Mouse (Mus musculus) heart, embryonic 15.5 days (tissue): ENCODE results near the gene Swi5. TPM values are rescaled to one million over a fixed set of nuclear protein-coding genes. Genes with fewer than 3 reads are reported as not detected.
"Not testable (repeated sequence)": the region's sequence is repeated elsewhere in the genome, so short reads cannot be mapped to it uniquely, and the experiment has no call there.

Experiments used
- ATAC-seq: fragments of 200-750 bp; cut with Nextera tagmentation; replicated peaks from 2 replicates; pipeline ENCODE4 v1.8.0; 2017; ENCODE audit warnings: low read depth, moderate TSS enrichment; ENCODE audit not compliant: insufficient number of reproducible peaks, insufficient read depth, low FRiP score
- H3K27ac ChIP-seq: fragments of 300-500 bp; sonication (generic); 2 replicates; pipeline ENCODE4 v1.5.1; 2015; ENCODE audit warnings: mild to moderate bottlenecking, inconsistent platforms
- H3K27me3 ChIP-seq: fragments of 300-500 bp; sonication (generic); 2 replicates; pipeline ENCODE4 v1.6.1; 2015; ENCODE audit warnings: inconsistent platforms
- H3K36me3 ChIP-seq: fragments of 300-500 bp; sonication (generic); 2 replicates; pipeline ENCODE4 v1.6.1; 2015; ENCODE audit warnings: mild to moderate bottlenecking, inconsistent platforms
- H3K4me1 ChIP-seq: fragments of 300-500 bp; sonication (generic); replicated peaks from 2 replicates; pipeline ENCODE4 v1.6.1; 2015; ENCODE audit warnings: inconsistent platforms
- H3K4me2 ChIP-seq: fragments of 300-500 bp; sonication (generic); 2 replicates; pipeline ENCODE4 v1.6.1; 2015; ENCODE audit warnings: inconsistent platforms, mild to moderate bottlenecking, moderate library complexity
- H3K4me3 ChIP-seq: fragments of 300-500 bp; sonication (generic); 2 replicates; pipeline ENCODE4 v1.5.1; 2015; ENCODE audit warnings: mild to moderate bottlenecking, inconsistent platforms
- H3K9ac ChIP-seq: fragments of 300-500 bp; sonication (generic); 2 replicates; pipeline ENCODE4 v1.6.1; 2015; ENCODE audit warnings: mild to moderate bottlenecking, inconsistent platforms
- H3K9me3 ChIP-seq: fragments of 300-500 bp; sonication (generic); replicated peaks from 2 replicates; pipeline ENCODE4 v1.6.1; 2016; ENCODE audit warnings: inconsistent platforms
- WGBS: fragments of 180-500 bp; shearing (Covaris S2); methylation state at CpG from one replicate; pipeline ENCODE4 v1.1.7; 2015; ENCODE audit warnings: mixed read lengths; 5-methylcytosine and 5-hydroxymethylcytosine counted together
- polyA plus RNA-seq: library from polyadenylated mRNA; unstranded; fragments of >200 nt; fragmentation: Nextera tagmentation; extraction: Ambion mirVana; gene quantifications from 2 replicates; pipeline ENCODE4 v1.2.1, GENCODE M21; 2015

The Swi5 gene
- polyA plus RNA-seq, 1 experiment from 2014 or later, result 275 TPM

DNA sequence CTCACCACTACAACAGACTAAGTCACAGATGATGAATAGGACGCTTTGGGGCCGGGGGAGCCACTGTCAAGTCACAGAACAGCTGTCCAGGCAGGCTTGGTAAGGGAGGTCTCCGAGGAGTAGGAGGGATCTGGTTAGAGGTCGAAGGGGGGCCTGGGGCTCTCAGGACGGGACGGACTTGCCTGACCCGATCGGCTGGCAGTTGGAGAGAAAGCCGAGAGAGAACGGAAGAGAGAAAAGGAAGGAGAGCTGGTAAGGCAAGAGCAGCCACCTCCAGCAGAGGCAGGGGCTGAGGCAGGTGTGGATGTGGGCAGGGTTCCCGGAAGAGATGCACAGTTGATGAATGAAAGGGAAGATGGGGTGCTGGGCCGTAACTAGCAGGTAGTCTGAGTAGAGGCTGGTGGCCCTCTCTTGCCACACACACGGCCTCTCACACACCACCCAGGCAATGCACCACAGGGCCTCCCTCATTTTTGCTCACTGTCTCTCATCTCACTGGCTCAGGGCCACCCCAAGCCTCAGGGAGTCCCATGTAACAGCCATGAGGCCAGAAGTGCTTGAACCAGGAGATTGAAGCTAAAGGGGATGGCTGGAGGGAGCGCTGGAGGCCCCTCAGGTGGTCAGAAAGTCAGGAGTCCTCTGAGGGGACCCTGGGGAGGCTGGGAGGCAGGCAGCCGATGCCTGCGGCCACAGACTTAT is 21.1 kb upstream of the Swi5 start:
- peaks cover 26% of the 10 kb centered on the region for H3K4me1 ChIP-seq

DNA sequence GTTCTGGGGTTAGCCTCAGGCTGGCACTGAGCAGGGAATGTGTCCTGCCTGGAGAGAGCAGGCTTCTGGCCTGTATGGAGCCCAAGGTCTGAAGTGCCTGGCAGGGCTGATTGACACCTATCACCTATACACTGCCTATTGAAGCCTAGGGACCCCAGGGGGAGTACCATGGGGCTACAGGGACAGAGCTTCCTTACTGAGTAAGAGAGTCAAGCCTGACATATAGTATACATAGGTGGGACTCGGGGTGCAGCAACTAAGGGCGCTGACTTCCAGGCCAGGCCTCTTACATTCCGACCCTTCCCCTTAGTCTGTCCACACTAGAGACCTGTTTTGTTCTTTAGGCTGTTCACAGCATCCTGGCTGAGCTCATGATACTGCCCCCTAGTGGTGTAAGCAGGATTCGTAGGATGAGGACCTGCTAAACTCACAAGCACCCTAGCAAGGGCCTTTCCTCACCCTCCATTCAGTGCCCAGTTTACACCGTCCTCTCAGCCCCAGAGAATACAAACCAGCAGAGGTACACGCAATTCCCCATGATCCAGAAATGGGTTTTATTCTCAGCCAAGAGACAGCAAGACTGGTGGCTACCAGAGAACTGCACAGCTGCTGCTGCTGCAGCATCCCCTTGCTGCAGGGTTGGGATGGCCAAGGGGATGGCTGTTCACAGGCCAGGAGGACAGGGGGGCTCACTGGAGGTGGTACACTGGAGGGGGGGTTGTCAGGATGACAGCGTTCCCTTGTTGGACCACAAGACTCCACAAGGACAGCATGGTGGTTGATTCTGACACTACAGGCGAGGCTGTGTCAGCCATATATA is 20.3 kb upstream of the Swi5 start:
- peaks cover 26% of the 10 kb centered on the region for H3K4me1 ChIP-seq
- H3K4me3 ChIP-seq, result no peak overlapping the region
- no peak overlapping the region for H3K27ac ChIP-seq
- H3K4me2 ChIP-seq, result no peak overlapping the region
- ATAC-seq, result no peak
- H3K9ac ChIP-seq, result no peak overlapping the region
- H3K9me3 ChIP-seq, result no peaks in the 10 kb centered on the region
- H3K36me3 ChIP-seq, result peaks cover 51% of the 10 kb centered on the region
- peaks cover 11% of the 10 kb centered on the region for H3K27me3 ChIP-seq
- WGBS, result 52% methylated on average over 8 of the region's 8 CpGs

More for the DNA sequence above, 21.1 kb upstream of the Swi5 start:
- H3K4me3 ChIP-seq, result no peak overlapping the region
- no peak for ATAC-seq
- no peak overlapping the region for H3K9ac ChIP-seq
- no peak overlapping the region for H3K27ac ChIP-seq
- no peaks in the 10 kb centered on the region for H3K9me3 ChIP-seq
- H3K36me3 ChIP-seq, result peaks cover 43% of the 10 kb centered on the region
- peaks cover 16% of the 10 kb centered on the region for H3K27me3 ChIP-seq
- 90% methylated on average over 16 of the region's 16 CpGs for WGBS
- no peak overlapping the region for H3K4me2 ChIP-seq

DNA sequence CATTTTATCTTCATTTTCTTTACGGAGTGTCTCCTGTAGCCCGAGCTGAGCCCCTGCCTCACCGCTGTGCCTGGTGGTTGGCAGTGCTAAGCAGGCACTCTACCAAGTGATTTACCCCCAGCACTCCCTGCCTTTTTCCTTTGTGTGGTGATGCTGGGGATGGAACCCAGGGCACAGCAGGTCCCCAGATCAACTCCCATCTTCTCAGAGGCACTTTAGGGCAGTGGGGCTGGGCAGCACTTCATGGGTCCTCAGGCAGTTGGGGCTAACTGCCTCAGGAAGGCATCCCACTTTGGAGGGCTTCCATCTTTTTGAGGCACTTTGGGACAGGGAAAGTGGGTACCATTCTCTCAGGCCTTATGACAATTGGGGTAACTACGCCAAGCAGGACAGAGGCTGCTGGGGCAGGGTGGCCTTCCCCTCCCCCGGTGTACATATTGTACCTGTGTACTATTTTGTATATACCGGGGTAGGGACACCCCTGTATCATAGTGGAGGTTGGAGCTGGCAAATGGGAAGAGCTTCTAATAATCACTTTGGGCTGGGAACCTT is 19.4 kb upstream of the Swi5 start:
- WGBS, result 76% methylated on average over 6 of the region's 6 CpGs
- Histone ChIP-seq H3K9ac (no peak overlapping the region), H3K4me1 (peaks cover 20% of the 10 kb centered on the region), H3K36me3 (peaks cover 60% of the 10 kb centered on the region), H3K4me2 (no peak overlapping the region), H3K27ac (no peak overlapping the region), H3K27me3 (peaks cover 3% of the 10 kb centered on the region), H3K4me3 (no peak overlapping the region), H3K9me3 (no peaks in the 10 kb centered on the region)
- ATAC-seq, result no peak

DNA sequence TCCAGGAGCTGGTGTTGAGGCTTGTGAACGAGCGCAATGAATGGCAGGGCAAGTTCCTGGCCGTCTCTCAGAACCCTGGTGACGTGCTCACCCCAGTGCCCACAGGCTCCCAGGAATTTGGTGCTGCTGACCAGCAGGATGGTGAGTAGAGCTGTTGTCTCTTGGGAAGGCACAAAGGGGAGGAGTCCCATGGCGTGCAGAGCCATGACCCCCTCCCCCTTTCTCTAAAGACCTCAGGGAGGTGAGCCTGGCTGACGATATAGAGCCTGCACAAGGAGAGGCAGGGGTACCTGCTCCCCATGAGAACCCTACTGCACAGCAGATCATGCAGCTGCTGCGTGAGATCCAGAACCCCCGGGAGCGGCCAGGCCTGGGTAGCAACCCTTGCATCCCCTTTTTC is 18.3 kb upstream of the Swi5 start:
- no peak overlapping the region for H3K4me3 ChIP-seq
- peaks cover 71% of the 10 kb centered on the region for H3K36me3 ChIP-seq
- no peak overlapping the region for H3K27ac ChIP-seq
- H3K9me3 ChIP-seq, result no peaks in the 10 kb centered on the region
- H3K4me1 ChIP-seq, result peaks cover 9% of the 10 kb centered on the region
- 85% methylated on average over 9 of the region's 9 CpGs for WGBS
- no peaks in the 10 kb centered on the region for H3K27me3 ChIP-seq
- no peak for ATAC-seq
- no peak overlapping the region for H3K9ac ChIP-seq
- H3K4me2 ChIP-seq, result no peak overlapping the region

DNA sequence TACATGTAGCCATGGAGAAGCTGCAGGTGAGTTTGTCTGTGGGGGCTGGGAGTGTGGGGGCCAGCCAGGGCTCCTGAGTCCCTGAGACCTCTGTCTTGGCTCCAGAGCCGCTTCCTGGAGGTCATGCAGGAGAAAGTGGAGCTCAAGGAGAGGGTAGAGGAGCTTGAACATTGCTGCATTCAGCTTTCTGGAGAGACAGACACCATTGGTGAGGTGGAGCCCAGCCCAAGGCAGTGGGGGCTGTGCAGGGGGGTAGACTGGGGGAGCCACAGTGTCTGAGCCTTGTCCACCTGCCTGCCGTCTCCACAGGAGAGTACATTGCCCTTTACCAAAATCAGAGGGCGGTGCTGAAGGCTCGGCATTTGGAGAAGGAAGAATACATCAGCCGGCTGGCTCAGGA is 17.8 kb upstream of the Swi5 start:
- H3K36me3 ChIP-seq, result peaks cover 76% of the 10 kb centered on the region
- no peak for ATAC-seq
- no peak overlapping the region for H3K27ac ChIP-seq
- no peak overlapping the region for H3K4me2 ChIP-seq
- no peaks in the 10 kb centered on the region for H3K9me3 ChIP-seq
- peaks cover 5% of the 10 kb centered on the region; the same call in 1 of the 2 replicates for H3K4me1 ChIP-seq
- no peak overlapping the region for H3K9ac ChIP-seq
- H3K27me3 ChIP-seq, result no peaks in the 10 kb centered on the region
- WGBS, result 87% methylated on average over 5 of the region's 5 CpGs
- H3K4me3 ChIP-seq, result no peak overlapping the region

DNA sequence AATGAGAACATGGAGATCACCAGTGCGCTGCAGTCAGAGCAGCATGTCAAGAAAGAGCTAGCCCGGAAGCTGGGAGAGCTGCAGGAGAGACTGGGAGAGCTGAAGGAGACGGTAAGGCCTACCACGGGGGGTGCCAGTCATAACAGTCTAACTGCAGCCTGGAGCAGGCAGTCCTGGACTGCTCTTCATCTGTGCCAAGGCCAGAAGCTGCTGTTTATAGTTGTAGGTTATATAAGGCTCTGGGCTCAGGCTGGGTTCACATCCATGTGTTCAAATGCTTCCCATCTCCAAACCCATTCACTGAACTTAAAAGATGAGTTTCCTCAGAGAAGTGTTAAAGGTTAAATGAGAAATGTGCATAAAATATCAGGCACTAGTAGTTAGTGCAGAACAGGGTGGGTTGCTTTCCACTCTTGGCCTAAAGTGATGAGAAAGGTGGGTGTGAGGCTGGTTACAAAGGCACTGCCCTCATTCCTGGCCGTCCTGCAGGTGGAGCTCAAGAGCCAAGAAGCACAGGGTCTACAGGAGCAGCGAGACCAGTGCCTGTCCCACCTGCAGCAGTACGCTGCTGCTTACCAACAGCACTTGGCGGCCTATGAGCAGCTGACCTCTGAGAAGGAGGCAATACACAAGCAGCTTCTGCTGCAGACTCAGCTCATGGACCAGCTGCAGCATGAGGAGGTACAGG is 16.4 kb upstream of the Swi5 start:
- Histone ChIP-seq H3K4me2 (no peak overlapping the region), H3K36me3 (peaks cover 90% of the 10 kb centered on the region), H3K9me3 (no peaks in the 10 kb centered on the region), H3K4me1 (no peaks in the 10 kb centered on the region), H3K4me3 (no peak overlapping the region), H3K27ac (no peak overlapping the region), H3K9ac (no peak overlapping the region), H3K27me3 (no peaks in the 10 kb centered on the region)
- no peak for ATAC-seq
- 60% methylated on average over 8 of the region's 8 CpGs for WGBS

DNA sequence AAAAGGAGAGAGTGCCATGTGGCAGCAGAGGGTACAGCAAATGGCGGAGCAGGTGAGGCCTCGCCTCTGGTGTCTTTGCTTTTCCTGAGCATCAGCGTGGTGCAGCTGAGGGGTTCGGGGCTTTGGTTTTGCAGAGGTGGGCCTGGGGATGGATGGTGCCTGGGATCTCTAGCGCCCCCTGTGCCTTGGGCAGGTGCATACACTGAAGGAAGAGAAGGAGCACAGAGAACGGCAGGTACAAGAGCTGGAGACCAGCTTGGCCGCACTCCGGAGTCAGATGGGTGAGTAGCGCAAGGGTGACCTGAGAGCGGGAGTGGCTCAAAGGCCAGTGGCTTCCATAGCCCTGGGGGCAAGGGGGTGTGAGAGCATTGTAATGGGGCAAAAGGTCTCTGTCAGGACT is 15.1 kb upstream of the Swi5 start:
- no peak overlapping the region for H3K9ac ChIP-seq
- no peaks in the 10 kb centered on the region for H3K27me3 ChIP-seq
- H3K4me2 ChIP-seq, result no peak overlapping the region
- H3K4me1 ChIP-seq, result no peaks in the 10 kb centered on the region
- H3K27ac ChIP-seq, result no peak overlapping the region
- ATAC-seq, result no peak
- H3K36me3 ChIP-seq, result peaks cover 96% of the 10 kb centered on the region
- 91% methylated on average over 10 of the region's 10 CpGs for WGBS
- H3K4me3 ChIP-seq, result no peak overlapping the region
- no peaks in the 10 kb centered on the region for H3K9me3 ChIP-seq

DNA sequence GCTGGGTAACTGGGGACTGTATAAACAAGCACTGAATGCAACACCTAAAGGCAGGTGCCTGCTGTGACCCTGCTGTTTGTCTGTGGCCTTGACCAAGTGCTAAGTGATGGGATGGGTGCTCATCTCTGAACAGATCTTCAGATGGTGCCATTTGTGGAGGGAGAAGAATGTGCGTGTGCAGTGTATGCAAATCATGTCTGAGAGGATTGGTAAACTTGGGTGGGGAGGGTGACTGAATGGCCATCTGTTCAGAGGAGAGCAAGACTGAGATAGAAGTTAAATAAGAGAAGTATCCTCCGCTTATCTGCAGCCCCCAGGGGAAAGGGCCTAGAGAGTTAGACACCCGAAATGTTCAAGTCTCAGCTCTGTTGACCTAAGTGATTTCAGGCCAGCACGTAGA is 11.6 kb upstream of the Swi5 start:
- Histone ChIP-seq H3K27me3 (no peaks in the 10 kb centered on the region), H3K4me1 (peaks cover 7% of the 10 kb centered on the region), H3K4me3 (no peak overlapping the region), H3K9me3 (no peaks in the 10 kb centered on the region), H3K27ac (no peak overlapping the region), H3K36me3 (peaks cover 82% of the 10 kb centered on the region), H3K9ac (no peak overlapping the region), H3K4me2 (no peak overlapping the region)
- 89% methylated on average over 4 of the region's 4 CpGs for WGBS
- no peak for ATAC-seq

DNA sequence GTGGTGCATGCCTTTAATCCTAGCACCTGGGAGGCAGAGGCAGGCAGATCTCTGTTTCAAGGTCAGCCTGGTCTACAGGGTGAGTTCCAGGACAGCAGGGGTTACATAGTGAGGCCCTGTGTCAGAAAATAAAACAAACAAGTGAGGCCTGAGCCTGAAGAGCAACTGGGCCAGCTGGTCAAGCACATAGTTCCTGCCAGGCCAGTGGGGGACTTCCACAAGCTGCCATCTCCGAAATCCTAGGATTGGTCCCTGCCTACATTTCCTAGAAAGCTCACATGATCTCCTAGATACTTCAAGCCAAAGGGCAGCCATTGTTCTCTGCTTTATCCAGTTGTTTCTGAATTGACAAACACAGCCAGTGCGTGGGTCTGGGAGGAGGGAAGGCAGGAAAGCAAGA is 8.0 kb upstream of the Swi5 start:
- not testable (repeated sequence) for H3K9ac ChIP-seq, H3K4me3 ChIP-seq, H3K27me3 ChIP-seq, ATAC-seq, H3K27ac ChIP-seq, H3K4me2 ChIP-seq, H3K9me3 ChIP-seq
- H3K36me3 ChIP-seq, result peaks cover 49% of the 10 kb centered on the region
- WGBS, result 81% methylated on average over 2 of the region's 2 CpGs
- peaks cover 19% of the 10 kb centered on the region for H3K4me1 ChIP-seq

DNA sequence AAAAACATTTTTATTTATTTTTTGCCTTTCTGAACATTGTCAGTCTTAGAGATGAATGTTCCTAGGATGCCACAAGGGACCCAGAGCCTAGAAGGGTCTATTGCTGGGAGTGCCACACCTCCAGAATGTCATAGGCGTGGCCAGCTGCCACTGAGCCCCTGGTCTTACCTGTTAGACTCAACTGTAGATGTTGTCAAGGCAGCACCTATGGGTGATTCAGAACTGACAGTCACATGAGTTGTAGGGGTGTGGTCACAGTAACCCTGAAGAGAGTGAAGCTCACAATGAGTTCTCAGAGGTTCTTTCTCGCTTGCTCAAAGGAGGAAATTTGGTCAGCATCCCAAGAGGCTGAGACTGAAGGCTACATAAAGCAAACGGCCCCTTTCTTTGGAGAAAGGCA is 7.4 kb upstream of the Swi5 start:
- 84% methylated on average over 3 of the region's 3 CpGs for WGBS
- peaks cover 21% of the 10 kb centered on the region for H3K4me1 ChIP-seq
- no peaks in the 10 kb centered on the region for H3K27me3 ChIP-seq
- H3K4me2 ChIP-seq, result no peak overlapping the region
- H3K9ac ChIP-seq, result no peak overlapping the region
- no peak overlapping the region for H3K27ac ChIP-seq
- no peak for ATAC-seq
- H3K9me3 ChIP-seq, result no peaks in the 10 kb centered on the region
- H3K36me3 ChIP-seq, result peaks cover 44% of the 10 kb centered on the region
- H3K4me3 ChIP-seq, result no peak overlapping the region

DNA sequence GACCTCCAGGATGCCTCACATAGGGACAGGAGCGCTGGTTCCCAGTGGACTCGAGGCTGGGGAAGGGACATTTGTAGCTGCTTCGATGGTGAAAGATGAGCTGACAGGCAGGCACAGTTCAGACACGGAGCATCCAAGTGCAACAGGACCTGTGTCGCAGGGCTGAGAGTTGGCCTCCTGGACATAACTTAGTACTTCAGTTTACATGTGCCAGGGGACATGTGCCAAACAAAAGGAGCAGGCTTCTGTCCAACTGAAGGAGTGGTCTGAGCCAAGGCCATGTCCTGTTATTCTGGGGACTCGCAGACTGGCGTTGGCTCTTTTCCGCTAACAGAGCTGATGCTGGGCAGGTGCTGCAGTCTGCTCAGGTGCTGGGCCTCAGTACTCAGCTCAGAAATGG is 6.5 kb upstream of the Swi5 start:
- H3K27ac ChIP-seq, result peak overlapping the region; percentile 56
- no peaks in the 10 kb centered on the region for H3K9me3 ChIP-seq
- WGBS, result 58% methylated on average over 8 of the region's 8 CpGs
- no peak overlapping the region; the same call in 1 of the 2 replicates for H3K9ac ChIP-seq
- H3K4me3 ChIP-seq, result no peak overlapping the region
- no peaks in the 10 kb centered on the region for H3K27me3 ChIP-seq
- H3K36me3 ChIP-seq, result peaks cover 34% of the 10 kb centered on the region
- H3K4me1 ChIP-seq, result peaks cover 28% of the 10 kb centered on the region
- H3K4me2 ChIP-seq, result no peak overlapping the region
- peak; percentile 61; the same call in 1 of the 2 replicates for ATAC-seq
